Mouse (Mus musculus) kidney, embryonic 16.5 days (tissue): ENCODE measurements around the gene Greb1. TPM values are rescaled to one million over a fixed set of nuclear protein-coding genes. Genes with fewer than 3 reads are reported as not detected.

Source experiments
- ATAC-seq: fragments of 200-750 bp; cut with Nextera tagmentation; 2 replicates; pipeline ENCODE4 v1.8.0; 2017; ENCODE audit warnings: moderate TSS enrichment; ENCODE audit not compliant: low FRiP score, low TSS enrichment
- H3K27ac ChIP-seq: fragments of 300-500 bp; sonication (generic); 2 replicates; pipeline ENCODE4 v1.5.1; 2014; ENCODE audit warnings: low read length
- H3K27me3 ChIP-seq: fragments of 300-500 bp; sonication (generic); 2 replicates; pipeline ENCODE4 v1.6.1; 2014; ENCODE audit warnings: low read length, control low read depth, mixed read lengths; ENCODE audit not compliant: insufficient read depth
- H3K36me3 ChIP-seq: fragments of 300-500 bp; sonication (generic); 2 replicates; pipeline ENCODE4 v1.6.1; 2014; ENCODE audit warnings: low read length, control low read depth, mixed read lengths; ENCODE audit not compliant: insufficient read depth
- H3K4me1 ChIP-seq: fragments of 300-500 bp; sonication (generic); 2 replicates; pipeline ENCODE4 v1.6.1; 2014; ENCODE audit warnings: low read length, control low read depth, mixed read lengths; ENCODE audit not compliant: insufficient read depth
- H3K4me2 ChIP-seq: fragments of 300-500 bp; sonication (generic); replicated peaks from 2 replicates; pipeline ENCODE4 v1.6.1; 2014; ENCODE audit warnings: low read depth, low read length
- H3K4me3 ChIP-seq: fragments of 300-500 bp; sonication (generic); 2 replicates; pipeline ENCODE4 v1.5.1; 2014; ENCODE audit warnings: mild to moderate bottlenecking, low read length
- H3K9ac ChIP-seq: fragments of 300-500 bp; sonication (generic); replicated peaks from 2 replicates; pipeline ENCODE4 v1.6.1; 2014; ENCODE audit warnings: low read length
- H3K9me3 ChIP-seq: fragments of 300-500 bp; sonication (generic); 2 replicates; pipeline ENCODE4 v1.6.1; 2016; ENCODE audit warnings: low read length, control low read depth
- WGBS: fragments of 180-500 bp; shearing (Covaris S2); extraction: QIAGEN DNeasy Blood & Tissue Kit; methylation state at CpG from one replicate; pipeline ENCODE4 v1.1.7; 2014; 5-methylcytosine and 5-hydroxymethylcytosine counted together
- polyA plus RNA-seq: library from polyadenylated mRNA; unstranded; fragments of >200 nt; fragmentation: Nextera tagmentation; extraction: Ambion mirVana; gene quantifications from 2 replicates; pipeline ENCODE4 v1.2.1, GENCODE M21; 2015

The Greb1 gene
- polyA plus RNA-seq, 1 experiment from 2014 or later: 4.4 TPM

DNA sequence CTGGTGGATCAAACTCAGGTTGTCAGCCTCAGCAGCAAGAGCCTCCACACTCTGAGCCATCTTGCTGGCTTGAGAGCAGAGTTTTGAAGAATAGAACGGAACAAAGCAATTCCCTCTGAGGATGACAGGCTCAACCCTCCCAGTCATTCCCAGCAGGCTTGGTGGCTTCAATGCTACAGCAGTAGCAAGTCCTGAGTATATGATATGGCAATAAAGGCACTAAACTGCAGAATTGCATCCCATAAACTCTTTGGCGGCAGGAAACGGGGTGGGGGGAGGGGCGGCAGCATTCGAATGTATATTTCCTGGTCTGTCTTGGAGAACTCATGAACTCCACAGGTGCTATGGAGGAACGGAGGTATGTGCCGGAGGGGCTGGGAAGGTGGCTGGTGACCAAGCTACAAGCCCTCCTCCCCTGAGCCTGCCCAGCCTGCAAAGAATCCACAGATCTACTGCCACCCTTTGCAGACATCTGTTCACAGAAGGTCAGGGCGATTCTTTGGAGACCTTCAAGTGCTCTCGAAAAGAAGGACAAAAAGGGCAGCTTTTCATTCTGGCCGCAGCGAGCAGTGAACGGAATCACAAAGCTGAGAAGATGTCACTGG is 48.3 kb downstream of the Greb1 start:
- H3K27ac ChIP-seq: no peak overlapping the region; the same call in 1 of the 2 replicates
- WGBS: 19% methylated on average over 12 of the region's 12 CpGs
- ATAC-seq: no peak

DNA sequence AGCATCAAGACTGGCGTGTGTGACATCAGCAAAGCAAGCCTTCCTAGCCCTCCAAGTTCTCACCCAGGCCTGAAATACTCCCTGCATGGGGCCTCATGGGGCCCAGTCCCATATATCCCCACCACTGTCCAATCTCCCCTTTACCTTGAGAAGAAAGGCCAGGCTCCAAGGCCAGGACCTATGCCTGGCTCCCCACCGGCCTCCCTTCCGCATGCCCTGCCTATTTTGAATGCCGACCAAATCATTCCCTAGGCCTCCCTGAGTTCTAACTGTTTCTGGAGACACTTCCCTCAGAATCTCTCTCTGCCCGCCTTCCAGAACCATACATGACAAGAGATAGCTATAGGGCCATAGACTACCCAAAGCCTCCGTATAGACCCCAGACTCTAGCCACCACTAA is 49.1 kb downstream of the Greb1 start:
- Histone ChIP-seq H3K4me1 (peaks cover 16% of the 10 kb centered on the region), H3K36me3 (no peaks in the 10 kb centered on the region), H3K9ac (no peak overlapping the region), H3K4me2 (no peak overlapping the region), H3K27ac (no peak overlapping the region), H3K4me3 (no peak overlapping the region), H3K27me3 (no peaks in the 10 kb centered on the region), H3K9me3 (no peaks in the 10 kb centered on the region)
- WGBS: 84% methylated on average over 6 of the region's 6 CpGs
- ATAC-seq: no peak

More for the DNA sequence above, 48.3 kb downstream of the Greb1 start:
- Histone ChIP-seq H3K9me3 (no peaks in the 10 kb centered on the region), H3K4me3 (no peak overlapping the region), H3K36me3 (no peaks in the 10 kb centered on the region), H3K4me2 (0 out of 2 replicates have a peak overlapping the region, but pooled peaks have one; percentile 26), H3K27me3 (no peaks in the 10 kb centered on the region), H3K4me1 (peaks cover 16% of the 10 kb centered on the region), H3K9ac (peak overlapping the region; percentile 24)

DNA sequence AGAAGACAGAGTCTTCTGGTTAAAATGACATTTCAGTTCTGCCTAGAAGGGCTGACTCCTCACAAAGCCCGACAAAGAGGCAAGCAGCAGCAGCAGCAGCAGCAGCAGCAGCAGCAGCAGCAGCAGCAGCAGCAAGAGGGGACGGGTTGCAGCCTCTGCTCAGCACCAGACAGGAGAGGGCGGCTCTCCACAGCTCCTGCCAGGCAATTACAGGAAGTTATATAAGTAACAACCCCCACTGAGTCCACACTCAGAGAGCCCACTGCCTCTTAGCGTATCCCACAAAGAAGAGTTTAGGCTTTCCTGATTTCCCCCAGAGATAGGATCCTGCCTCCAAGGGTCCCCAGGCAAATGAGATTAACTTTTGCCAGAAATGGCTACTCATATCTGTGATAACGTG is 60.6 kb downstream of the Greb1 start:
- no peaks in the 10 kb centered on the region for H3K9me3 ChIP-seq
- 0 out of 2 replicates have a peak overlapping the region, but pooled peaks have one; percentile 22 for H3K9ac ChIP-seq
- WGBS: 27% methylated on average over 5 of the region's 5 CpGs
- no peaks in the 10 kb centered on the region for H3K27me3 ChIP-seq
- H3K36me3 ChIP-seq: no peaks in the 10 kb centered on the region
- H3K4me1 ChIP-seq: peaks cover 6% of the 10 kb centered on the region; the same call in 1 of the 2 replicates
- ATAC-seq: peak; percentile 57; the same call in 1 of the 2 replicates
- no peak overlapping the region for H3K27ac ChIP-seq
- H3K4me2 ChIP-seq: peak overlapping the region; percentile 21; the same call in 1 of the 2 replicates
- no peak overlapping the region for H3K4me3 ChIP-seq

GRCm38 (mm10) chr12:16737266-16737665 is 63.4 kb downstream of the Greb1 start:
- H3K9ac ChIP-seq: no peak overlapping the region
- no peak overlapping the region for H3K4me3 ChIP-seq
- no peaks in the 10 kb centered on the region for H3K36me3 ChIP-seq
- no peaks in the 10 kb centered on the region for H3K27me3 ChIP-seq
- 33% methylated on average over 5 of the region's 5 CpGs for WGBS
- no peak overlapping the region for H3K27ac ChIP-seq
- no peak overlapping the region for H3K4me2 ChIP-seq
- H3K4me1 ChIP-seq: peaks cover 14% of the 10 kb centered on the region; the same call in 1 of the 2 replicates
- ATAC-seq: no peak
- no peaks in the 10 kb centered on the region for H3K9me3 ChIP-seq

- no peak overlapping the region for H3K27ac ChIP-seq
- ATAC-seq: no peak
- WGBS: 87% methylated on average over 3 of the region's 3 CpGs
- peaks cover 23% of the 10 kb centered on the region for H3K4me1 ChIP-seq
- no peak overlapping the region for H3K9ac ChIP-seq
- H3K4me2 ChIP-seq: no peak overlapping the region
- H3K27me3 ChIP-seq: no peaks in the 10 kb centered on the region
- H3K4me3 ChIP-seq: no peak overlapping the region
- no peaks in the 10 kb centered on the region for H3K9me3 ChIP-seq
- no peaks in the 10 kb centered on the region for H3K36me3 ChIP-seq
Observed at GRCm38 (mm10) chr12:16734698-16735097, 66.0 kb downstream of the Greb1 start.

GRCm38 (mm10) chr12:16734009-16734408 is 66.7 kb downstream of the Greb1 start:
- H3K36me3 ChIP-seq: no peaks in the 10 kb centered on the region
- H3K27me3 ChIP-seq: no peaks in the 10 kb centered on the region
- no peak overlapping the region for H3K27ac ChIP-seq
- peaks cover 22% of the 10 kb centered on the region for H3K4me1 ChIP-seq
- WGBS: 30% methylated on average over 8 of the region's 8 CpGs
- H3K4me2 ChIP-seq: no peak overlapping the region
- ATAC-seq: peak; percentile 62
- H3K9me3 ChIP-seq: no peaks in the 10 kb centered on the region
- H3K9ac ChIP-seq: no peak overlapping the region
- no peak overlapping the region for H3K4me3 ChIP-seq

DNA sequence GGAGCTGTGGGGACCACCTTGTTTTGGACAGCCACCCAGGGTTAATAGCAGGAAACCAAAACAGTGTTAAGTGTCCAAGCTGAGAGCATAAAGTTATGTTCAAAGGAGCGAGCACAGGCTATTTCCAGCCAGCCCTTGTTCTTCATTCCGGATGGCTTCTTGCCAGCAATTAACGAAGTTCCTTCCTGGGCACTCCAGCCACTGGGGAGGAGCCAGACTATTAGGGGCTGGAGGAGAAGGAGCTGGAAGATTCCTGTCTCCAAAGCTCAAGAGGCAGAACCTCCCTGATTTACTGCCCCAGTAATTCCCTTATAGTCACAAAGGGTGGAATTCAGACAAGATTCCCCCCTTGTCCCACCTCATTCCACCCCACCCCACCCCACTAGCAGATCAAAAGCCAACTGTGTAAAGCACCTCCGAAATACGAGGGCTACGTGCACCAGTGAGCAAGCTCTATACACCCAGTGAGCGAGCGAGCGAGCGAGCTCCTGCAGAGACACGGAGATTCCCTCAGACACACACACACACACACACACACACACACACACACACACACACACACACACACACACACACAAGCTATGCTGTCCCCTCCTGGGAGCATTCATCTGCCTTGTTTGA is 69.5 kb downstream of the Greb1 start:
- Histone ChIP-seq H3K4me1 (peaks cover 22% of the 10 kb centered on the region), H3K4me3 (no peak overlapping the region), H3K27ac (peak overlapping the region; percentile 74), H3K27me3 (no peaks in the 10 kb centered on the region), H3K9ac (no peak overlapping the region), H3K4me2 (peak overlapping the region; percentile 34), H3K9me3 (no peaks in the 10 kb centered on the region), H3K36me3 (no peaks in the 10 kb centered on the region)
- WGBS: 6% methylated on average over 11 of the region's 11 CpGs
- ATAC-seq: peak; percentile 91

- Histone ChIP-seq H3K4me1 (peaks cover 22% of the 10 kb centered on the region), H3K27ac (peak overlapping the region; percentile 74), H3K4me3 (no peak overlapping the region), H3K4me2 (no peak overlapping the region), H3K36me3 (no peaks in the 10 kb centered on the region), H3K9ac (no peak overlapping the region), H3K9me3 (no peaks in the 10 kb centered on the region), H3K27me3 (no peaks in the 10 kb centered on the region)
- WGBS: 73% methylated on average over 11 of the region's 11 CpGs
- no peak for ATAC-seq
Observed at GRCm38 (mm10) chr12:16730196-16730595, 70.5 kb downstream of the Greb1 start.

GRCm38 (mm10) chr12:16728221-16728620 is 72.5 kb downstream of the Greb1 start:
- H3K4me3 ChIP-seq: no peak overlapping the region
- no peak overlapping the region for H3K27ac ChIP-seq
- H3K4me2 ChIP-seq: no peak overlapping the region
- H3K4me1 ChIP-seq: peaks cover 14% of the 10 kb centered on the region
- no peaks in the 10 kb centered on the region for H3K36me3 ChIP-seq
- no peaks in the 10 kb centered on the region for H3K9me3 ChIP-seq
- WGBS: 90% methylated on average over 5 of the region's 5 CpGs
- no peaks in the 10 kb centered on the region for H3K27me3 ChIP-seq
- ATAC-seq: no peak
- H3K9ac ChIP-seq: no peak overlapping the region

GRCm38 (mm10) chr12:16726229-16726628 is 74.5 kb downstream of the Greb1 start:
- no peaks in the 10 kb centered on the region for H3K27me3 ChIP-seq
- no peak overlapping the region for H3K9ac ChIP-seq
- peaks cover 10% of the 10 kb centered on the region for H3K4me1 ChIP-seq
- ATAC-seq: no peak
- H3K4me2 ChIP-seq: no peak overlapping the region
- no peak overlapping the region for H3K4me3 ChIP-seq
- no peaks in the 10 kb centered on the region for H3K36me3 ChIP-seq
- H3K27ac ChIP-seq: no peak overlapping the region
- no peaks in the 10 kb centered on the region for H3K9me3 ChIP-seq
- WGBS: 78% methylated on average over 3 of the region's 3 CpGs
